Mouse (Mus musculus) Patski (cell line): ENCODE measurements at regions not wholly inside any gene's neighbourhood (a gene's known extent, or its start where the extent isn't known, plus 50 kb on each side); places are given as distances from the start of the nearest gene placed in this dataset.

Experiments used
- ATAC-seq: fragments of 100-300 bp; one replicate; pipeline ENCODE4 v1.8.0; 2021
- CTCF ChIA-PET: fragments of 350-600 bp; sonication (Branson Sonifier 250); formaldehyde crosslinking; loops from one replicate; lab custom pipeline; 2022; ENCODE audit warnings: inconsistent platforms; lab: Charles Lee
- POLR2A ChIA-PET: fragments of 350-600 bp; sonication (Branson Sonifier 250); formaldehyde crosslinking; loops from one replicate; lab custom pipeline; 2022; ENCODE audit warnings: antibody characterized with exemption, inconsistent platforms; lab: Charles Lee
- DNase-seq: peaks from one replicate; pipeline ENCODE4 v3.0.0-alpha.2; 2011; ENCODE audit warnings: low read depth, low spot score
- H3K27me3 ChIP-seq: fragments of 371-371 bp; one replicate; pipeline ENCODE4 v1.5.1; 2021
- CTCF ChIP-seq: fragments of 100-300 bp; IDR thresholded peaks from one replicate; pipeline ENCODE4 v1.5.1; 2021
- in situ Hi-C: fragments of 300-500 bp; cut with MboI; formaldehyde crosslinking; loops from 3 replicates; pipeline ENCODE4 v1.11.1; 2018; ENCODE audit warnings: low pct_unique_long_range_greater_than_20kb, mixed read lengths

- ChIA-PET CTCF (no interaction called here), POLR2A (no interaction called here)
- no peak for ATAC-seq
- no peak for DNase-seq
- no peaks in the 10 kb centered on the region for H3K27me3 ChIP-seq
- in situ Hi-C loops = no loop called here
- TF ChIP-seq CTCF = no peak
Observed at GRCm38 (mm10) chr2:171192181-171192580, 460.6 kb downstream of the Dok5 start.
